Mouse (Mus musculus) lung, postnatal 36 days (tissue): ENCODE measurements around the gene Cstf1.

Source experiments
- DNase-seq: peaks from one replicate; pipeline ENCODE4 v3.0.0; 2022; ENCODE audit warnings: mixed read lengths

The Cstf1 gene

DNA sequence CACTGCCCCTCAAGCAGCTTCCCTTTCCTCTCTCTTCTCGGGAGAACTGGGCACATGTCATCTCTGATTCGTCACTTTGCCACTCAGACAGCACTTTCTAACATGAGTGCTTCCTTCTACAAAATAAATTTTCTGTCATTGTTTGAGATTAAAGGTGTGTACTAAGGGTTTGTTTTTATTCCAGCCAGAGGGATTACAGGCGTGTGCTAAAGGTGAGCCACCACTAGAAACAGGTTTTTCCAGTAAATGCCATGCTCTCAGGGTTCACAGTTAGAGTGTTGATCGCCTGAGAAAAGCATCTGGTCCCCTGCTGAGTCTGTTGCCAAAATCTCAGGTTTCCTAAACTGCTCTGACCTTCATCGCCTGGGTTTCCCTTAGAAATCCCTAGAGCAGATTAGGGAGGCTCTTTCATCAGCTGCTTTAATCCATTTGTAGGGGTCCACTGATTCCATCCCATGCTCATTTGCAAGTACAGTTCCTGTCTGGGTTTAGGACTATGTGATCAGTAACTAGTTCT is 6.6 kb downstream of the Cstf1 start:
- DNase-seq: peak; percentile 26

DNA sequence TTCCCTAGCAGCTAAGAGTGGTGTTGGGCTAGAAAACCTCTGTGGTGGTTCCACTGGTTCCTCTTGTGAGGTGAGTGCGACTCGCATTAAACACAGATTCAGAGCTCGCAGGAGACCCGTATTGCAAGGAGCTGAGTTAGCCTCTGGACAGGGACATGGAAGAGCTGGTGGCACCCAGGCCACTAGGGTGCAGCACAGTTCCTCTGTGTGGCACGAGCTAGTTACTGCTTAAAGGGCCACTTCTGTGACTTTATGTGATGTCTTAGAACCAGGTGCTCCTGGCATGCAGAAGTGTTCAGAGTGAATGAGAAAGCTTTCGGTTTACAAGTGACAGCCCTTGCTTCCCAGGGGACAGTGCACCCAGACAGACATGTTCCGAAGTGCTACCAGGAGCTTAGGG is 7.9 kb downstream of the Cstf1 start:
- peak; percentile 70 for DNase-seq

DNA sequence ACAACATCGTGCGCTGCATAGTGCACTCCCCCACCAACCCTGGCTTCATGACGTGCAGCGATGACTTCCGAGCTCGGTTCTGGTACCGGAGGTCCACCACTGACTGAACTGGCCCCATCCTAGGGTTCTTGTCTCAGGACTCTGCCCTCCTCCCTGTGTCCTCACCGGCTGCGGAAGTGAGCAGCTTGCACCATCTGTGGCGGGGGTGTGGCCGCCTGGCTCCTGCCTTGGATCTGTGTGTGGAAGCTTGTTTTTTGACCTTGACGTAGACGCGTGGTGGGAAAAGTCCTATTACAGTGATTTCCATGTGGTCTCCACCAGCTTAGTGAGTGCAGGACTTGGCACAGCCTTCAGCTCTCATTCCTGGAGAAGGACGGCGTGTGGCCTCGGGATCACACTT is 10.0 kb downstream of the Cstf1 start:
- DNase-seq: no peak

DNA sequence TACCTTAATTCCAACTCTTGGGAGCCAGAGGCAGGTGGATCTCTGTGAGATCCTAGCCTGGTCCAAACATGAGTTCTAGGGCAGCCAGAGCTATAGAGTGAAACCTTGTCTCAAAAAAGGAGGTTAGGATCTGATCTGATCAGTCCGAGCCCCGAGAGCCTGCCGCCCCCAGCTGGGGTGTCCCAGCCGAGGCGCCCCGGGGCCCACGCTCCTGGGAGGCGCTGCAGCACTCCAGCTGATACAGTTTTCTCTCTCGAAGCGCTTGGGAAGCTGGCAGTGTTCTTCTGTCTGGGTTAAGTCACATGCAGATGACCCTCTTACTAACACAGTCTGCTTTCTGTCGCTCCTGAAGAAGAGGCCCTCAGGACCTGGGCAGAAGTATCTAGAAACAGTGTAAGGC is 10.9 kb downstream of the Cstf1 start:
- no peak for DNase-seq

DNA sequence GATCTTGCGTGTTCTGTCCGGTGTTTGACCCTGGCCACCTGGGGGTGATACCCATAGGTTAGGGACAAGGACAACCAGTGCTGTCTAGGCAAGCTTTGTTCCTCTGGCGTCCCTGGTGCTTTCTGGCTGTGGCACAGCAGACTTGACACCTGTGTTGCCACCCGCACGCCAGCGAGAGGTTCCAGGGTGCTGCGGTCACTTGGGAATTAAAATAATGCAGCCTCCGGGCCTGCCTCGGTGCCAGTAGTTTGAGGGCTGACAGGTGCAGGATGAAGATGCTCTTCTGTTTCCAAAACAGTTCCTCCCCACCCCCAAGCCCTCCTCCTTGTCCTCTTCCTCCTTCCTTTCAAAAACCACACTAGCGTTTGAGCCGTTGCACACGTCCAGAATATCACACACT is 11.4 kb downstream of the Cstf1 start:
- no peak for DNase-seq

DNA sequence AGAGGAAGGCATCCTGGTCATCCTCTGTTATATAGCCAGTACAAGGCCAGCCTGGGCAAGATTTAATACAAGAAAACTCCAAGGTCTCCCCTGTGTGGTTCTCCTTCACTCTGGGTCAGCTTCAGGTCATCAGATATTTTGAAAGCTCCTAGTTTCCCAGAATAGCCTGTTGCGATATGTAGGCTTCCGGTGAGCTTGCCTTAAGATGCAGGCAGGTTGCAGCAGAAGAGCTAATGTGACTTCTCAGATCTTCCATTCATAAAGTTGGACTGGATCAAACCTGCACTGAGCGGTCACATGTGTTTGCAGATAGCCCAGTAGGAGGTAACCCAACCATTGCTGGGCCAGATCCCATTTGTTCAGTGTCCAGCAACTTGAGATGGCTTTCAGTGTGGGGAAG is 14.2 kb downstream of the Cstf1 start:
- DNase-seq: no peak

DNA sequence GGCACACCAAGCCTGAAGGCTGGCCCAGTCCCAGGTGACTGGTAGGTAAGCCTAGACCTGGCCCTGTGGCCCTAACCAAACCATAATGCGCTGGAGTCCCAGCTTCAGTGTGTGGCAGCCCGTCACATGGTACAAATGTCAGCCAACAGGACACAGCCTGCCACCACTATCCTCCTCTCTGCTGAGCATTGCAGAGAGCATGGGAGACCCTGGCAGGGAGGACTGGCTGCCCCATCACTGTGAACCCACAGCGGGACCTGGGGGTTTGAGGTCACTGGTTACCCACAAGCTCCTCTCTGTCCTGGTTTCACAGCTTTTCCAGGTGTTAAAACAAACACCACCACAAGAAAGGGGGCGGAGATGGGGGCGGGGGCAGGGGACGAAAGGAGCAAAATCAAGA is 19.9 kb downstream of the Cstf1 start:
- no peak for DNase-seq

DNA sequence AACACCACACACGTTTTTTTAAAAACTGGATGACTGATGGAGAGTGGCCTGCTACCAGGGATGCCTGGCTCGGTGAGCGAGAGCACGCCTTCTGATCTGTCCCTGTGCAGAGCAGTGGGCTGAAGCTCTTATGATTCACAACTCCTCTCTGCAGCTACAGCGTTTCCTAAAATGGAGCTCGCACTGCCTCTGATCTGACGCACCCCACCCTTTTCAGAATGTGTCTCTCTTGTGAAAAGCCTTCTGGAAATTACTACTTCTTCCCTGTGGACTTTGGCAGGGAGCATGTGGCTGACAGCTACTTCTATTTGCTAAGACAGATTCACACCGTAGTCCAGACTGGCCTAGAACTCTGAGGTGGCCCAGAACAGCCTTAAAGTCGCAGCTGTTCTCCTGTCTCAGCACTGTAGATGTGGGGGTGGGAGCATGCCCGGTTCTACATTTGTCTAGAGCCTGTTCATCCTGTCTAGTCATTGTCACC is 21.6 kb downstream of the Cstf1 start:
- DNase-seq: no peak

DNA sequence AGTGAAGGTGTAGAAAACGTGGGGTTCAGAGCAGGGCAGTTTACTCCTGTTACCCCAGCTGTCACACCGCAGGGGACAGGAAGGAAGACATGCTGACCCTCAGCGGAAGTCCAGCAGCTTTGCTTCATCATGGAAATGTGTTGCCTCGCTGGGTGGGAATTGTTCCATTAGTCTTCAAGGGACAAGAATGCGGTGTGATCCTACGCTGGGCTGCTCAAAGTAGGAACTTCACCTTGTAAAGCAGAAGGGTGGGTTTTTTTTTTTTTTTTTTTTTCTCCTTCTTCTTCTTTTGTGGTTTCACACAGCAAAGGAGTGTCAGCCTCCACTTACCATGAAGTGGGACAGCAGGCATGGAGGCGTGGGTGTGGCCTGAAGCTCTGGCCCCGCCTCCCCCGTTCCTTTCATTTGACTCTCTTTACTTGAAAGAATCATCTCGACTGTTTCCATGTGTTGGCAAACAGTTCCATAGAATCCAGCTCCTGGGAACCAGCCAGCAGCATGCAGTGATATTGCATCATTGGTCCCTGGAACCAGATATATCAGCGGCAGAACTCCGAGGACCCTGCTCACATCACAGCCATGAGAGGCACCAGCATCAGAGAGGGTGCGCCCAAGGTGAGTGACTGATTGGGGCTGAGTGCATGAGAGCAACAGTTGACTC is 23.0 kb downstream of the Cstf1 start, which contains the start of gene Cass4:
Gene Cass4, plus strand, starts transcription at position 404 of the 661 bp plus-strand sequence.
- DNase-seq: peak; percentile 75

DNA sequence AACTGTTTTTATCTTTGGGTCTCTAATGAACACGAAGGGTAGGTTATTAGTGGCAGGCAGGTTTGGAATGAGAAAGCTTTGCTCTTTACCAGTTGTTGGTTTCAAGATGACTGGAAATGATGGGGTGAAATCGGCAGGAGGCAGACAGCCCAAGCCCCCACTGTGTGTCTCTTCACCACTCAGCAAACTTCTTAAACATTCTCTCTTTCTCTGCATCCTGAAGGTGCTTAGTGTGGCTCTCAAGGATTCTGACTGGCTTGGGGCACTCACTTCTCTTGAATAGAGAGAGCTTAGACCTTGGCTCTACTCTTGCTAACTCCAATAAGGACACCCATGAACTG is 23.5 kb downstream of the Cstf1 start:
- no peak for DNase-seq

DNA sequence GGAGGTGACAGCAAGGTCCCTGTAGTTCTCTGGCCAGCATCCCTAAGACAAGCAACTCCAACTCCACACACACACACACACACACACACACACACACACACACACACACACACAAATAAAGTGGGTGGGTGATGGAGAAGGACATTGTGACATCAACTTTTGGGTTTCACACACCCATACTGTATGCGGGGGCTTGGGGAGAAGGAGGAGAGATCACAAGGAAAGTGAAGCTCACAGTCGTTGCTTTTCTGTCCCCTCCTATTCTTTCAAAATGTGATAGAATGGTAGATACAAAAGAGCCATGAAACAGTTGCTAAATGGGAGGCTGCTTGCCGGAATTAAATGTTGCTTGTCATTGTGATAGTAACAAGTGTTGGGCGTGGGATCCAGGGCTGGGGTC is 24.2 kb downstream of the Cstf1 start:
- DNase-seq: no peak

DNA sequence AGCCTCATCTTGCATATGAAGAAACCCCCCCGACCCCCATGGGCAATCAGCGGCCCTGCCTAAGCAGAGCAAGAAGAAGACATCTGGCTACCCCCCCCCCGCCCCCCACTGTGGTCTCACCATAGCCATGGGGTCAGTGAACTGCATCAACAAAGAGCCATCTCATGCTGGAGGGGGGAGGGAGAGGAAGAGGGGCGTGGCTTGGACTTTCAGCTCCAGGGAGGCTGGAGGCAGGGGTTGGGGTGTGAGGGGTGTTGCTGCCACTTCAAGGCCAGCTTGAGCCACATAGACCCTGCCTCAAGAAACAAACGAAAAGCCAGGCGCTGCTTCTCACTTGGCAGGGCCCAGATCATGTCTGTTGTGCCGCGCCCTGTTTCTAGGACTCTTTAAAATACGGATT is 25.5 kb downstream of the Cstf1 start:
- no peak for DNase-seq

DNA sequence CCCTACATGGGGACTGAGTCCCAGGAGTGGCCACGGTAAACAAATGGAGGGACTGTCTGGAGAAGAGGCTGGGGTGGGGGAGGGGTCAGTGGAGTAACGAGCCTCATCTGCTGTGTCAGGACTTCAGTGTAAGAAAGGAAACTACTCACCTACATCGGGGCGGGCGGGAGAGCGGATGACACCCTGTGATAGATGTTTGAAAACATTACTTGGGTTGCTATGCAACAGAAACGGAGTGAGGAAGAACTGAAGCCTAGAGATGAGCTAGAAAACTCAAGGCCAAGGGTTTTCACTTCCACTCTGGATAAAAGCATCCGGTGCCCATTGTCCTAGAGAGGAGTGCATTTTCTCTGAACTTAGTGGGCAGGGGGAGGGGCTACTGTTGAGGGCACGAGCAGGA is 29.4 kb downstream of the Cstf1 start:
- peak; percentile 64 for DNase-seq

DNA sequence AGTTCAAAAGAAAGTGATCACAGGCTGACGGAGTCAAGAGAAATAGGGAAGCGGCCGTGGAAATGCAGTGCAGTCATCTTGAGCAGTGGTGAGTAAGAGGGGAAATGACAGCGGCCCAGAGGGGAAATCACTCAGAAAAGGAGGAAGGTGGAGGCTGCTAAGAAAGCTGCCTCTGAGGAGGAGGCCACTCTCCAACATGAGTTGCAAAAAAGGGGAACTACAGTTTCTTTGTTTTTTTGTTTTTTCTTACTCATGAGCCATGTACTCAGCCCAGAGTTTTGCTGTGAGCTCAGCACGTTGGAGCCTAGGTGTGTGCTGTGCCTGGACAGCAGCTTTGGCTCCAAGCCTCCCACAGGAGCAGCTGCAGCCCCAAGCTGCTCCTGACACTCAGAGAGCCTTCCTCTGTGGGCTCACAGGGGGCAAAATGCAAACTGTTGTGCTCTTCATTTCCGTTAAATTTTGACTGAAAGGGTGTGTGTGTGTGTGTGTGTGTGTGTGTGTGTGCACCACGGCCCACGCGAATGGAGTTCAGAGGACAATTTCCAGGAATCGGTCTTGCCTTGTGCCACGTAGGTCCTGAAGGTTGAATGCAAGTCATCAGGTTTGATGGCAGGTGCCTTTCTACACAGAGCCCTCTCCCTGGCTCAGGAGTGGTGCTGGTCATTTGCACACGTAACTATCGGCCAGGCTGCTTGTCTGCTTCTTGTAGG is 30.8 kb downstream of the Cstf1 start:
- peak; percentile 72 for DNase-seq

DNA sequence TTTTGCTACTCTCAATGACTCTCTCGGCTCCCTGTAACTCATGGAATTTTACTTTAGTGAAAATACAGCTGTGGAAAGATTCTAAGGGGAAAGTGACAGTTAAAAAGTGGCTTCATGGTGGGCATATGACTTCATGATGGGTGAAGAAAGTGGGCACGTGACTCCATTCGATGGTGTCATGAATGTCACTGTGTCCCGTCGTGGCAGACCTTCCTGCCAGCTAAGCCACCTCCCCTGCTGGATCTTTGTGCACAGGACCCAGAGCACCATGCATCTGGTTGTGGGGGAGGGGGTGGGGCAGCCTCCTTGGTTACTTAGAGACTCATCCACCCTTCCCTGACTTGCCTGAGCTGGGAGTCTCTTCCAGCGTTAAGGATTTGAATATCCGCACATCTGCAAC is 33.8 kb downstream of the Cstf1 start:
- no peak for DNase-seq

DNA sequence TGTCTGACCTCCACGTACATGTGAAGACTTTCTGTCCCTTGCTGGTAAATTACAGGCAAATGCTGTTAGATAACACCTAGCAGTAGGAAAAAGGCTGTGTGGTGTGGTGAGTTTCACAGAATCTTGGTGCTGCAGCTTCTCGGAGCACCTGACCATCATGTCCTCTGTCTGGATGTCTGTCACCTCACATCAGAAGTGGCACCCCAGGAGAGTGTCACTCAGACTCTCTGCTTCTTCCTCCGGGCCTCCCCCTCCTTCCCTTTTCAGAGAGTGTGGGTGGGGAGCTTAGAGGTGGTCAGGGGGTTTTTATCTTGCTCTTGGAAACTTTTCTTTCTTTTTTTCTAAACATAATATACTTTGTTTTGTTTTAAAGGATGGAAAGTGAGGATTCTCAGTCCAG is 34.5 kb downstream of the Cstf1 start:
- DNase-seq: no peak

DNA sequence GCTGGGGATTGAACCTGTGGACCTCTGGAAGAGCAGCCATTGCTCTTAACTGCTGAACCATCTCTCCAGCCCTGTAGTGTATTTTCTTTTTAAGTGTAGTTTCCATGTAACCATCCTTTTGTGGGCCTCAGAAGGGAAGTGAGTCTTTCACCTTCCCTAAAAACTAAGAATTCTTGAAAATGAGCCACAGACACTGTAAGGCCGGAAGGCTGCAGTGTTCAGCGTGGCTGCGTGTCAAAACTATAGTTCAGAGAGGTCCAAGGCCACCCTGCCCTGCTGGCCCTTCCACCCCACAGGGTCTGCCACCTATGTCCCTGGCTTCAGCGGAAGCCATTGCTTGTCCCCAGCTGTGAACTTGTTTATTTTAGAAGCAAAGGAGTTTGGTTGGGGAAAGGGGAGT is 35.7 kb downstream of the Cstf1 start:
- no peak for DNase-seq

DNA sequence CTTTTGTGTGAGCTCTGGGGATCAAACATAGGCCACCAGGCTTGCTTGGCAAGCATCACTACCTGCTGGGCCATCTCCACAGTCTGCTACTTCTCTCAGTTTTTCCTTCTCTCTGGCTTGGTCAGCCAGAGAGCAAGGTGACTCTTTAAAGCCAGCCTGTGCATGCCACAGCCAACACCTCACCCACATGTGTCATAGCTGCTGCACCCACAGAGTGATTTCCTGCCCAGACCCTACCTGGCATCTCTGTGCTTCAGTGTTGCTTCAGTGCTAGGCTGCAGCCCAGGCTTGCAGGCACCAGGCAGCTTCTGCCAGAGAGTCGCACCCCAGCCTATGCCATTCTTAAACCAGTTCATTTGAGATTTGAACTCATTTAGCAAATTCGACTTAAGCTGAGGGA is 37.0 kb downstream of the Cstf1 start:
- DNase-seq: no peak

DNA sequence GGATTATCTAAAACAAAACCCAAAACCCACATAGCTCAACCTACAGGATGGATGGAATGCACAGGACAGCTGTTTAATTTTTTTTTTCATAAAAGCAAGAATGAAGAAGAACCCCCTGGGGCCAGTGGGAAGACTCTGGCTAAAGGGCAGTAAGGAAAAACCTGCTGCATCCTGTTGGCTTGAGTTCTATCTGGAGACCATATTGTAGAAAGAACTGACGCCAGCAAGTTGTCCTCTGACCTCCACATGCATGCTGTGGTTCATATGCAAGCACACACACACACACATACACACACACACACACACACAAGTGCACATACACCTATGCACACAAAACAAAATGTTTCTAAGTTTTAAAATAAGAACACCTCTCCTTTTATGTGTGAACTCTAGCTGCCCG is 40.2 kb downstream of the Cstf1 start:
- no peak for DNase-seq

DNA sequence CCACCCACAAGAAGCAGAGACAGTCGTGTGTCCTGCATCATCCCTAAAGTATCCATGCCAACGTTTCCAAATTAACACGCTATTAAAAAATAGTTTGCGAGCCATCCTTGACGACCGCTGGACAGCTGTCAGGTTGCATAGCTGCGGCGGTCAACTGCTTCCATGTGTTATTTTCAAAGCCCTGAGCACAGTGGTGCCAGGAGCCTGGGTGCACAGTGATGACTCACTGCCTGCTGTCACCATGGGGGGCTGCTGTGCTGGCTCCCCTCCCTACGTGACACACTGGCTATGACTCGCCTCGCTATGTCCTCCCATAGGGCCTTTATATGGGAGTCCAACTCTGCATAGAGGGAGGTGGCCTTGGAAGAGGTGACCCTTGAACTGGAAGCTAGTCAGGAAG is 40.6 kb downstream of the Cstf1 start:
- peak; percentile 50 for DNase-seq

DNA sequence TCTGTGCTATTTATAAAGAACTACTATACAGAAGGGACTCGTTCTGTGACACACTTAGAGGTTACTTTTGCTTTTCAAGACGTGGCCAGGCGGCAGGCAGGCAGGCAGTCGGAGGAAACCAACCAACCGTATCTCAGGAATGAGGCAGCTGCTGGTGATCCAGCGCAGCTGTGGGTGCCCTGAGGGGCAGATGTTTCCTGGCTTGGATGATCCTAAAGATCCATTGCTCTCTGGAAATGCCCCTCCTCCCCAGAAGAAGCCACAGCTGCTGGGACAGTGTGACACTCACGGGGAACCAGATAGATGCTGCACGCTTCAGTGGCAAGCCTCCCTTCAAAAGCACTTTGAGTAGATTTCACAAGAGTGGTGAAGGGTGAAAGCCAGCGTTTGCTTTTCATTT is 42.0 kb downstream of the Cstf1 start:
- peak; percentile 77 for DNase-seq

DNA sequence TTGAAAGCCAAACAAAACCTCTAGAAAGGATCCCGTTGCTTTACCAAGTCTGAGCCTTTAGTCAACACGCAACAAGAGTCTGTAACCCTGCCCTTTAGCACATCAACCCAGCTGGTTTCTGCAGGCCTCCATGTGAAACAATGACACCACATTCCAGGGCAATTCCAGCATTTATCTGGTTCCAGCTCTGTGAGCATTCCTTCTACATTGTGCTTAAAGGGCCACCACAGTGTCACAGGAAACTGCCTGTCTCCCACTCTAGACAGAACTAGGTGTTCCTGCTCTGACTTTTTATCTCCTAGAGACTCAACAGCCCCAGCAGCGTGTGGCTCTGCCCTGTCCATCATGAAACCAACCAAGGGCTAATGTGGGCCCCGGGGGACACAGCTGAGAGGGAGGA is 42.8 kb downstream of the Cstf1 start:
- peak; percentile 41 for DNase-seq

DNA sequence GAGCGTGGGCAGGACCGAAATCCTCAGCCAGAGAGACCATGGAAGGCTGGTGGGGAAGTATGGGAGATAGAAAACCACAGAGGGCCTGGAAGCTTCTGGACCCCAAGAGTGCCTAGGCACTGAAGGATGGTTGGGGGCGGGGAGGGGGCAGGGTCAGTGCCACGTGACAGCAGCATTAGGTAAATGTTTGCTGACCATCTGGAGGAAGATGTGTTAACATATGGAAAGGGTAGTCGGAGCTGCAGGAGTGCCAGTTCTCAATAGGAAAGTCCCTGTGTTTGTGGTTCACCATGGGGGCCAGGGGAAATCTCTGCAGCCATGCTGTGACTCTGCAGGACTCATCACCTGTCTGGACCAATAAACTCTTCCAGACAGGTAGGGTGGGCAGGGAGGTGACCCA is 43.4 kb downstream of the Cstf1 start:
- no peak for DNase-seq

DNA sequence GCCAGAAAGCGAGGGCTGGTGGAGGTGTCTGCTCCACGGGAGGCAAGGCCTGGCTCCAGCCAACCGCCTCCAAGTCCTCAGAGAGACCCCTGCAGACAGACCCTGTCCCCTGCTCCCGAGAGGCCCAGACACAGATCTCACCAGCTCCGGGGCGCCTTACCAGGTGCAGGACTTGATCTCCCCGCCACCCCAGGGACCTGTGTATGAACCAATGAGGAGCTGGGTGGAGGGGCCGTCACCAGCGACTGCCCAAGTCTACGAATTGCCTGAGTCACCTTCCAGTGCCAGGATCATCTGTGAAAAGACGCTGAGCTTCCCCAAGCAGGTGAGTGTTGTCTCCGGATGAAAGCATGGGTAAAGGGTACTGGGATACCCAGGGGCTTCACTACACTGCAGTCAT is 45.7 kb downstream of the Cstf1 start:
- DNase-seq: no peak

DNA sequence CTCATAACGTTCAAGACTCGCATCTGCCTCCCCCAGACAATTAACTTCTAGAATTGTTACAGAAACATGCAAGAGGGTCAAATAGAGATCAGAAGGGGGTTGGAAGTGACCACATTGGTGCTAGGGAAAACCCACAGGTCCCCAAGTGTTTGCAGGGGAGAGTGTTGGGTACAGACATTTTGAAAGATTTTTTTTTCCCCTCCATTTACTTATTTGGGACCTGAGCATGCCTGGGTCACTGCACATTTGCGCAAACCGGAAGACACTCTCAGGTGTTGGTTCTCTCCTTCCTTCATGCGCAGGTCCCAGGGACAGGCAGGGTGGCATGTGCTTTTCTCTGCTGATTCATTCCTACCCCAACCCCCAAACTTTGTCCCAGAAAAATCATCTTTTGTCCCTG is 46.4 kb downstream of the Cstf1 start:
- DNase-seq: no peak
